Mouse (Mus musculus) heart, adult 8-10 months (tissue): ENCODE measurements around the gene Ddx60. TPM values are rescaled to one million over a fixed set of nuclear protein-coding genes. Genes with fewer than 3 reads are reported as not detected.

ENCODE experiments used
- DNase-seq: peaks from one replicate; pipeline ENCODE4 v3.0.0; 2022; ENCODE audit warnings: low spot score
- total RNA-seq, 4 experiments: library from RNA; stranded (reverse); gene quantifications; 2 replicates each; pipeline ENCODE4 v1.2.4; 2022

Ddx60 gene
- total RNA-seq, 4 experiments from 2014 or later = 0.80 to 2.6 (median 1.9) TPM

DNA sequence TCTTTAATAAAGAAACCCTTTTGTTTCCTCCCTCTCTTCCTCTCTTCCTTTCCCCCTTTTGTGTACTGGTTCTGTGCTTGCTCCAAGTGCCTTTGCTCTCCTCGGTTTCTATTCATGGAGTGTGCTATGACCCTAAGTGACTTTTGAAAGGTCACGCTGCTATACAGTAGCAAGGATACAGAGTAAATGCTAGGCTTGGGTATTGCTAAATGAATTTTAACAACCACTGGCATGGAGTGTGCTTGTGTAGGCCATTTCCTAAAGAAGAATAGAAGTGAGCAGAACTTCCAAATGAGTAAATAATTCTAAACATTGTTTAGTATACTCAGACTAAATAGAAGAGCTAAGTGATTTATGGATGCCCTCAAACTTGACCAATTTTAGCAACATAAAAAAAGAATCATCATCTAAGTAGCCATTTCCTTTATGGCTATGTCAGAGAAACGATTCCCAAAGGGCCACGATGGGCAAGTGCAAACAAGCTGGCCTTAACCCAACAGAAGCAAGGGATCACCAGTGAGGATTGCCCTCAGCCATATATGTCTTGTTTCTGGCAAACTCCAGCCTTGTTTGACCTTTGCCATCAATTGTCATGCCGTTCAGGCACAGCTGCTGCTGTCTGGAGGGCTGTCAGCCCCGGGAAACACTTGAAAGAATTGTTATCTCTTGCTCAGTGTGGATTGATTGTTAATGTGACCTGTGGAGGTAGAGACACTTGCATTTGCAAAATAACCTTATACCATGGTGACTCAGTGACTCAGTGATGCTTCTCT lies 58.0 kb downstream of the Ddx60 start:
- DNase-seq = peak; percentile 26

DNA sequence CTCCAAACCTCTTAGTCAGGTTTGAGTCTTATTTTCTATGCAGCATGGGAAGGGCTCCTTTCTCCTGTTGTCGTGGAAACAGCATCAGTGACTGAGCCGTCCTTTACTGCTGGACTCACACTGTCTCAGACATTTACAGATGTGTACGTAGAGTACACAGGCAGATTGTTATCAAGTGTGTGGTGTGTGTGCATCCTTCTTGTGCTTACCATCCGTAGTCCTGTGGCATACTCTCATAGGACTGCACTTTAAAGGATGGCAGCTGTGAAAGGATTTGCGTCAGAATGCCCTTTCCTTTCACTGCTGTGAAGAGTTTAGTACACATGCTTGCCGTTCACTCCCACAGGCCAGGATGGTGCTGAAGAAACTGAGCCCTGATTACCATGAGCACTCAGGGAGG lies 61.6 kb downstream of the Ddx60 start:
- DNase-seq = no peak

- DNase-seq = no peak
Observed at GRCm38 (mm10) chr8:61992796-61993195, 64.9 kb downstream of the Ddx60 start.

GRCm38 (mm10) chr8:61997125-61997524 lies 69.2 kb downstream of the Ddx60 start:
- DNase-seq = no peak

GRCm38 (mm10) chr8:62014166-62014565 lies 86.3 kb downstream of the Ddx60 start:
- no peak for DNase-seq

- DNase-seq = no peak
Observed at GRCm38 (mm10) chr8:62014582-62014981, 86.7 kb downstream of the Ddx60 start.

DNA sequence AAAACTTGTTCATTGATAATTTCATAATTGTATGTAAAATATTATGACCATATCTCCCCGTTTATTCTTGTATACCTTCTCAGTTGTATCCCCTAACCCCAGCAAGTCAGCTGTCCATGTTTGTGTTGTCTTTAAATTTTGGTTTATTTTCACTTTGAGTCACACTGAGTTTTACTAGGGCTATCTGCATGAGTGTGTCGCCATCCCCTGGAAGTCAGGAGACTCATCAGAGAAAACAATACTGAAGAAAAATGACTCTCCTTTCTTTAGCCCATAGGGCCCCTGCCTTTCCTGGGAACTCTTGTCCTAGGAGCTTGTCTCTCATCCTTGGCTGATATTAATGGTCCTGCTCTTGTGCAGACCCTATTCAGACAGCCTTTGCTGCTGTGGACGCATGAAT lies 106.5 kb downstream of the Ddx60 start:
- no peak for DNase-seq

- no peak for DNase-seq
Observed at GRCm38 (mm10) chr8:62046809-62047208, 118.9 kb downstream of the Ddx60 start.

DNA sequence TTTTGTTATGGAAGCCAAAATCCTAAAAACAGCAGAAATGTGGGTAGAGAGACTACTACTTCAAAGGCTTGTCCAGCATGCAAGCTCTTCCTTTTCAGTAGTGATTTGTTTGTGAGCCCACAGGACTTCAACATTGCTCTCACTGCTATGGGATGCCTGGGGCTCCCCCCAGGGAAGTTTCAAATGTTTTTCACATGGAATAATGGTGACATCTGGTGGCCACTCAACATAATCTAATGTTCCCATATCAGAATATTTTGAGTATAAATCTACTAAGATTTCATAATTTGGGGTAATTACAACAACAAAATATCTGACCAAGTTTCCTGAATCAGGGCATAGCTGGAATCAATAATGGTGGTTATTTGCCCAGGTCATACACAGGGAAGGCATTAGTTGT lies 132.5 kb downstream of the Ddx60 start:
- DNase-seq = no peak

- no peak for DNase-seq
Observed at GRCm38 (mm10) chr8:62068305-62068704, 140.4 kb downstream of the Ddx60 start.

GRCm38 (mm10) chr8:62080195-62080802 lies 152.4 kb downstream of the Ddx60 start:
- DNase-seq = peak; percentile 21

GRCm38 (mm10) chr8:62081804-62082203 lies 153.9 kb downstream of the Ddx60 start:
- no peak for DNase-seq

Other genes starting within 250 kb of the Ddx60 start
- gene Palld, start 25.4 kb upstream of the Ddx60 start, total RNA-seq = 100 to 1,000 TPM; 172 to 203 (median 189) TPM
- not detected for gene Anxa10, start 195.1 kb downstream of the Ddx60 start, total RNA-seq